Mouse (Mus musculus): Measurements from ENCODE around the gene Zfp369. TPM values are rescaled to one million over a fixed set of nuclear protein-coding genes. Genes with fewer than 3 reads are reported as not detected.
A peak's percentile ranks its signal among the peaks of the same experiment; 100 is the strongest.
"Not testable (repeated sequence)": the region's sequence is repeated elsewhere in the genome, so short reads cannot be mapped to it uniquely, and the experiment has no call there.

Gene Zfp369
- polyA plus RNA-seq, 1 experiment from 2014 or later: 17.3 TPM

DNA sequence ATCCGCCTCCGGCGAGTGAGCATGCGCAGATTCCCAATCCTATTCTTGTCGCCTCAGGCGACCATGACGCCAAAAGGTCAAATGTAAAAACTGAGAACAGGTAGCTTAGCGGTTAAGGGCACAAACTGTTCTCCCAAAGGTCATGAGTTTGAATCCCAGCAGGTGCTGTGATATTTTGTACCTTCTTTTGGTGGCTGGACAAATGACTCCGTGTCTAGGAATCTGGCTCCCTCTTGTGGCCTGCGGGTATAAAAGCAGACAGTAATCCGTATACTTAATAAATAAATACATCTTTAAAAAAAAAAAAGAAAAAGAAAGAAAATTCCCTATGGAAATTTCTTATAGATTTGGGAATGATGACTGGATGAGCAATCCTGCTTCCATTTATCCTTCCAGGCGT, 32.2 kb downstream of the Zfp369 start:
- 30% methylated on average over 12 of the region's 12 CpGs for WGBS

DNA sequence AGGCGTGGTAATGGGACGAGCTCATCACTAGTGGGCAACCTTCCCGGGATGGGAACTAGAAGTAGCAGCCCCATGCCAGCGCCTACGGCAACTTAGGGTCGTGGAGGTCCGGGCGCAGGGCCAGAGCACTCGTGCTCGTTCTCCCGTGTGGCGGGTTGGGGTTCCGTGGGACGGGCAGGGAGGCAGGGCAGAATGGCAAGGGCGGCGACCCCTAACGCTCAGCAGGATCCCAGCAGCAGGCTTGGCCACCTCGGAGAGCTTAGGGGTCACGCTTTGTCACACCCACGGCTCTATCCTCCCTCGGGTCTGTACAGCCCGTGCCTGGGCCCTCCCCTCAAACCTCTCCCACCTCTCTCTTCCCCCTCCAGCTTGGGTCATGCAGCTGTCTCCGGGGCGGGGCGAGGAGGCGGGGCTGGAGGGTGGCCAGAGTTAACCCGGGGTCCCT, 32.7 kb downstream of the Zfp369 start:
- no peak for ATAC-seq (ENCODE audit: insufficient number of reproducible peaks, insufficient read depth, low FRiP score, low read depth)
- H3K27me3 ChIP-seq (ENCODE audit: control insufficient read depth, insufficient read depth, low read length): no peaks in the 10 kb centered on the region

More for the DNA sequence above, 32.2 kb downstream of the Zfp369 start:
- Histone ChIP-seq H3K9me3 (ENCODE audit: control insufficient read depth, low read length) (peaks cover 12% of the 10 kb centered on the region; the same call in 1 of the 2 replicates), H3K4me3 (ENCODE audit: control insufficient read depth in 1 of 2, insufficient read depth in 1 of 2, low read depth in 1 of 2, low read length in 2 of 2) (peak overlapping the region; percentile 21 to 23), H3K9ac (ENCODE audit: low read length) (0 out of 2 replicates have a peak overlapping the region, but pooled peaks have one; percentile 16), H3K4me2 (ENCODE audit: low read length) (peak overlapping the region; percentile 63)
- not testable (repeated sequence) for H3K27ac ChIP-seq (replicated peaks in 1 of 2; ENCODE audit: control insufficient read depth in 1 of 2, insufficient read depth in 1 of 2, low read depth in 2 of 2, low read length in 2 of 2); H3K36me3 ChIP-seq (ENCODE audit: control insufficient read depth, insufficient read depth, low read length); ATAC-seq (ENCODE audit: insufficient number of reproducible peaks, insufficient read depth, low FRiP score, low read depth); H3K4me1 ChIP-seq (ENCODE audit: control insufficient read depth in 2 of 2, insufficient read depth in 2 of 2, low read length in 2 of 2); H3K27me3 ChIP-seq (ENCODE audit: control insufficient read depth, insufficient read depth, low read length)

GRCm38 (mm10) chr13:65311826-65312225, 33.2 kb downstream of the Zfp369 start:
- Histone ChIP-seq H3K4me3 (ENCODE audit: control insufficient read depth in 1 of 2, insufficient read depth in 1 of 2, low read depth in 1 of 2, low read length in 2 of 2) (no peak overlapping the region), H3K4me2 (ENCODE audit: low read length) (no peak overlapping the region), H3K9me3 (ENCODE audit: control insufficient read depth, low read length) (peaks cover 8% of the 10 kb centered on the region; the same call in 1 of the 2 replicates), H3K27ac (replicated peaks in 1 of 2; ENCODE audit: control insufficient read depth in 1 of 2, insufficient read depth in 1 of 2, low read depth in 2 of 2, low read length in 2 of 2) (no peak overlapping the region), H3K4me1 (ENCODE audit: control insufficient read depth in 2 of 2, insufficient read depth in 2 of 2, low read length in 2 of 2) (no peaks in the 10 kb centered on the region), H3K36me3 (ENCODE audit: control insufficient read depth, insufficient read depth, low read length) (no peaks in the 10 kb centered on the region), H3K27me3 (ENCODE audit: control insufficient read depth, insufficient read depth, low read length) (no peaks in the 10 kb centered on the region), H3K9ac (ENCODE audit: low read length) (no peak overlapping the region)
- 89% methylated on average over 9 of the region's 9 CpGs for WGBS
- ATAC-seq (ENCODE audit: insufficient number of reproducible peaks, insufficient read depth, low FRiP score, low read depth): no peak

More for the DNA sequence above, 32.7 kb downstream of the Zfp369 start:
- 25% methylated on average over 25 of the region's 27 CpGs for WGBS
- Histone ChIP-seq H3K9me3 (ENCODE audit: control insufficient read depth, low read length) (peaks cover 8% of the 10 kb centered on the region; the same call in 1 of the 2 replicates), H3K4me1 (ENCODE audit: control insufficient read depth in 2 of 2, insufficient read depth in 2 of 2, low read length in 2 of 2) (no peaks in the 10 kb centered on the region), H3K4me2 (ENCODE audit: low read length) (peak overlapping the region; percentile 63), H3K4me3 (ENCODE audit: control insufficient read depth in 1 of 2, insufficient read depth in 1 of 2, low read depth in 1 of 2, low read length in 2 of 2) (peak overlapping the region; percentile 23 to 32), H3K36me3 (ENCODE audit: control insufficient read depth, insufficient read depth, low read length) (no peaks in the 10 kb centered on the region), H3K27ac (replicated peaks in 1 of 2; ENCODE audit: control insufficient read depth in 1 of 2, insufficient read depth in 1 of 2, low read depth in 2 of 2, low read length in 2 of 2) (no peak overlapping the region), H3K9ac (ENCODE audit: low read length) (0 out of 2 replicates have a peak overlapping the region, but pooled peaks have one; percentile 16)

GRCm38 (mm10) chr13:65348501-65348900, 69.9 kb downstream of the Zfp369 start:
- not testable (repeated sequence) for H3K36me3 ChIP-seq (ENCODE audit: control insufficient read depth, insufficient read depth, low read length); H3K27ac ChIP-seq (replicated peaks in 1 of 2; ENCODE audit: control insufficient read depth in 1 of 2, insufficient read depth in 1 of 2, low read depth in 2 of 2, low read length in 2 of 2); ATAC-seq (ENCODE audit: insufficient number of reproducible peaks, insufficient read depth, low FRiP score, low read depth); H3K4me1 ChIP-seq (ENCODE audit: control insufficient read depth in 2 of 2, insufficient read depth in 2 of 2, low read length in 2 of 2); H3K9ac ChIP-seq (ENCODE audit: low read length); H3K4me3 ChIP-seq (ENCODE audit: control insufficient read depth in 1 of 2, insufficient read depth in 1 of 2, low read depth in 1 of 2, low read length in 2 of 2); H3K4me2 ChIP-seq (ENCODE audit: low read length); H3K27me3 ChIP-seq (ENCODE audit: control insufficient read depth, insufficient read depth, low read length); H3K9me3 ChIP-seq (ENCODE audit: control insufficient read depth, low read length)
- WGBS: 46% methylated on average over 5 of the region's 5 CpGs

DNA sequence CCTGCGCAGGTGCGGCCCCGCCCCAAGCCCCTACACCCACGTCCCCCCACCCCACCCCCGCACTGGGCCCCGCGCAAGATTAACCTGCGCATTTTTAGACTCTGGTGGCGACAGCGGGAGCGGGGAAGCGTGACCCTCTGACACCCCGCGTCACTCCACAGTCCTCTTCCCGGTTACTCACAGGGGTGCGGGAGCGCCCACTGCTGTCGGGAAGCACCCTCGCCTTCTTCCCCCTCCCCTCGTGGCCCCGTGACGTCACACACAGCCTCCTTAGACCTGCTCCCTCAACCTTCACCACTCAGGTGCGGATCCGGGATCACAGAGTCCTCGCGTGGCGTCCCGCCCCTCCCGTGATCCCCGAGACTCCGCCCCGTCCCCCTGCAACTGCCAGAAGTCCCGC, 73.2 kb downstream of the Zfp369 start:
- not testable (repeated sequence) for H3K27me3 ChIP-seq (ENCODE audit: control insufficient read depth, insufficient read depth, low read length); H3K9me3 ChIP-seq (ENCODE audit: control insufficient read depth, low read length); H3K9ac ChIP-seq (ENCODE audit: low read length); H3K36me3 ChIP-seq (ENCODE audit: control insufficient read depth, insufficient read depth, low read length); ATAC-seq (ENCODE audit: insufficient number of reproducible peaks, insufficient read depth, low FRiP score, low read depth); H3K4me1 ChIP-seq (ENCODE audit: control insufficient read depth in 2 of 2, insufficient read depth in 2 of 2, low read length in 2 of 2); H3K27ac ChIP-seq (replicated peaks in 1 of 2; ENCODE audit: control insufficient read depth in 1 of 2, insufficient read depth in 1 of 2, low read depth in 2 of 2, low read length in 2 of 2)
- WGBS: 7% methylated on average over 29 of the region's 33 CpGs
- H3K4me2 ChIP-seq (ENCODE audit: low read length): peak overlapping the region; percentile 49
- H3K4me3 ChIP-seq (ENCODE audit: control insufficient read depth in 1 of 2, insufficient read depth in 1 of 2, low read depth in 1 of 2, low read length in 2 of 2): peak overlapping the region in 1 of 2 experiments; percentile 13; a peak in 1 of 4 replicates

Other genes with a start within 250 kb of the Zfp369 start
- gene Spata31d1c, start 245.8 kb upstream of the Zfp369 start, polyA plus RNA-seq (2014; fragmentation: Nextera tagmentation; extraction: Ambion mirVana): not detected in 2 replicates
- not detected in 2 replicates for gene Prss47, start 226.1 kb upstream of the Zfp369 start, polyA plus RNA-seq (2014; fragmentation: Nextera tagmentation; extraction: Ambion mirVana)
- 37.6 and 39.9 TPM in 2 replicates for gene Mfsd14b, start 165.8 kb upstream of the Zfp369 start, polyA plus RNA-seq (2014; fragmentation: Nextera tagmentation; extraction: Ambion mirVana)
- gene Olfr465-ps1, start 140.7 kb upstream of the Zfp369 start, polyA plus RNA-seq (2014; fragmentation: Nextera tagmentation; extraction: Ambion mirVana): not detected in 2 replicates
- gene Olfr466, start 128.6 kb upstream of the Zfp369 start, polyA plus RNA-seq (2014; fragmentation: Nextera tagmentation; extraction: Ambion mirVana): not detected in 2 replicates
- gene Nlrp4f, start 72.8 kb upstream of the Zfp369 start, polyA plus RNA-seq (2014; fragmentation: Nextera tagmentation; extraction: Ambion mirVana): not detected in 2 replicates
- not detected in 2 replicates for gene Gm10775, start 19.3 kb upstream of the Zfp369 start, polyA plus RNA-seq (2014; fragmentation: Nextera tagmentation; extraction: Ambion mirVana)
- gene Gm10139, start 233.9 kb downstream of the Zfp369 start, polyA plus RNA-seq (2014; fragmentation: Nextera tagmentation; extraction: Ambion mirVana): not detected in 2 replicates